Mouse (Mus musculus) kidney, postnatal 10 days (tissue): ENCODE measurements around the gene Iqck.

Source experiments
- DNase-seq: peaks from one replicate; pipeline ENCODE4 v3.0.0; 2021; ENCODE audit warnings: mixed read lengths

The Iqck gene

DNA sequence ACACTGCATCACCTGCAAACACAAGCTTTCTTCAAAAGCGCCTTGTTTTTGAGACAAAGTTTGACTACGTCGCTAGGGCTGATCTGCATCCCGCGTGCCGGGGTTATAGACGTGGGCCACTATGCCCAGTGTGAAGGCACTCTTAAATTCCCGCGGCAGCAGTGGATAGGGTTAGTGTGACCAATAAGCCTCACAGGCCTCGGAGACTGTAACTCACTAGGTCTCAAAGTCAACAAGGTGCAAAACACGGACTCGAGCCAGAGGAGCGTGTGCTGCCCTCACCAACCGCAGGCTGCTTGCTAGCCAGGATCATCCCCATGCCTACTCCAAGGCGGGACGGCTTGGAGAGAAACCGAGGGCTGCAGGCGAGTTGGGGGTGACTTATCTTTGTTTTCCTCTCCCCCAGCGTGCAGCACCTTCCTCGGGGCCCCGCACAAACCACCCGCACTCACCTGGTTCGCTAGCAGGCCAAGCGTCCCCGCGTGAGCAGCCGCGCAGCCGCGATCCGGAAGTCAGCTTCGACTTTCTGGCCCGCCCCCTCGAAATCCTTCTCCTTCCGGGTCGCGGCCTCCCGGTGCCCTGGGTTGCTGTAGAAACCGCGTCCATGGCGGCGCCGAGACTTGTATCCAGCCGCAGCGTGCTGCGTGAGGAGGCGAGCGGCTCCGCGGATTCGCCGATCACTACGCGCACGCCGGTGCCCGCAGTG is at the start of gene Iqck:
TSS of gene Iqck (plus strand) at position 582 of the 706 bp plus-strand sequence.
- DNase-seq: peak; percentile 96

DNA sequence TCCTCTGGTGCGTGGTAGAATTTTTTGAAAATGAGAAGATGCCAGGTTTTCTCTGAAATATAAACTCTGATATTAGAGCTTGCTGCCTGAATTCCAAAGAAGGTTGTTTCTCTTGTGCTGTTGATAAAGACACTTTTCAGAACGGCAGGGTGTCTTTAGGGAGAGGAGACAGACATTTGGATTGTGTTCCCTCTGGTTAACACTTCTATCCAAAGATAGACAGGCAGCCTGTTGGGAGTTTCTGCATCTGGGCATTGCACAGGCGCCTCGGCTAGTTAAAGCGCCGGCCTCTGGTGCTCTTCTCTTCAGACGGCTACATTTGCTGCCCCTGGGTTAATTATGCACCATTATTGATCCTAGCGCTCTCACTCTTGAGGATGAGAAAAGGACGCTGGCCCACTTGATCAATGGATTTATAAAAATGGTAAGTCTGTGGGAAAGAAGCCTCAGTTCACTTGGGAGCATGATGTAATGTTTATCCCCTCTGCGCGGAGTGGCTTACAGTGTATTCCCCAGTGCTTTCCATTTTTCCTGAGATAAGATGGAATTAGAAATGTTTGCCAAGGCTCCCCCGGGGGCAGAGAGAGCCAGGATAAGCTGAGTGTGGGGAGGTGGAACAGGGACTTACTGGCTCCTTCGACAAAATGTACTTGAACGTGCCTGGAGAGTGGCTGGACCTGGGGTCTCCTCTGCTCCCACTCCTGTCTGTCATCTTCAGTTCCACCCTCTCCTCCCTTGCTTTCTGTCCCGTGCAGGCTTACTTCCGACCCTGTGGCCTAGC is 48.7 kb upstream of the Iqck start:
- DNase-seq: no peak

DNA sequence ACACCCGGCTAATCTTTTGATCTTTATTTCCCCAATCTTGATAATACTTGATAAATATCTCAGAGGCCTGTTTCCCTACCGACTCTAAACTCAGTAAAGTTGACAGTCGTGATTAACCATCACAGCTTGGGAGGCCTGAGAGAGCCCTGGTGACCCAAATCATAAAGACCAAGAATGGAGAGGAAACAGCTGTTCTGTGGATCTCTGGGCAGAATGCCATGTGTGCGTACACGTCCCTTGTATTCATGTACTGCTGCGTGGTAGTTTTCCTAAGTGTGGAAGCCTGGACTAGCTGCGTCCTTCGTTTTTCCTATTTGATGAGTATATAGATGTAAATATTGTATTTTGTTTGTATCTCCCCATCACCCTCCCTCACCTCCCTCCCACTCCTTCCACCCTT is 47.7 kb upstream of the Iqck start:
- DNase-seq: peak; percentile 84

DNA sequence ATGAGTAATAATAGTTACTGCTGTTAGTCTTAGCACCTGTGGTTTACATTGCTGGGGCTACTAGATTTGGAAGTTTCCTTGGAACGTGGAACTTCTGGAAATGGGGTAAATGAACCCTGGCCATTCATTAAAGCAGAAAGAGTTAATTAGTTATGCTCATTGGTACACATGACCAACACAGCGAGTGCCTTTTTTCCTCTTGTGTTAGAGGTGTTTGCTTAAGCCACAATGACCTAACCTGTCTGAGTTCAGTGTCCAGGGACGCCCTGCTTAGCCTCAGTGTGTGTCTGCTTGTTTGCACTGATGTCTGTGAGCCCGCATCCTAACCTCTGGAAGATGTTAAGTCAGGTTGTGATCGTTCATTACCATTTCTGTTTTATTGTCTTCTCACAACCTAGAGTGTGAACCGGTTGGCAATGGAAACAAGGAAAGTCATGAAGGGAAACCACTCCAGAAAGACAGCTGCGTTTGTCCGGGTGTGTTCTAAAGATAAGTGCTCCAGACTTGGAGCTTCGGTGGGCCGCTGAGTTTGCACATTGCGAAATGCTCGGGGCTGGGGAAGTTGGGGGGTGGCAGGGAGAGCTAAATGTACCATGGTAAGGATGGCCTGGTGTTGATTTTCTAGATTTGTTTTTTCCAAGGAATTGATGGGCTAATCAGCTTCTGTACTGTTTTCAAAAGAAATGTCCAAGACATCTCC is 44.0 kb upstream of the Iqck start:
- no peak for DNase-seq

DNA sequence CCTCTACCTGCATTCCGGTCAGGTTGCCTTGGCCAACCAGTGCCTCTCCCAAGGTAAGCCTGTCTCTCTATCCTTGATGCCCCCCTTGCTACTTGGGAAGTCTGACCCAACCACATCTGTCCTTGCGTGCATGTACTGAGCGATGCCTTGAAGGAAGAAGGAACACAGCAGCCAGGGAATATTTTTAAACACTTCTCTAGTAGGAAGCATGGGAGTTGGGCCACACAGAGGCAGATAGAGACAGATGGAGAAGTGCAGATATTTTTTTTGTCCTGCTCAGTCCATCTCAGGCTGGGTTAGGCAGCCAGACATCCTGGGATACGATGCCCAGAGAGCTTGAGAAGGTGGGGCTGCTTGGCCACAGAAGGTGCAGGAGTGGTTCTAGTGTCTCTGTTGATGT is 42.0 kb upstream of the Iqck start:
- no peak for DNase-seq

DNA sequence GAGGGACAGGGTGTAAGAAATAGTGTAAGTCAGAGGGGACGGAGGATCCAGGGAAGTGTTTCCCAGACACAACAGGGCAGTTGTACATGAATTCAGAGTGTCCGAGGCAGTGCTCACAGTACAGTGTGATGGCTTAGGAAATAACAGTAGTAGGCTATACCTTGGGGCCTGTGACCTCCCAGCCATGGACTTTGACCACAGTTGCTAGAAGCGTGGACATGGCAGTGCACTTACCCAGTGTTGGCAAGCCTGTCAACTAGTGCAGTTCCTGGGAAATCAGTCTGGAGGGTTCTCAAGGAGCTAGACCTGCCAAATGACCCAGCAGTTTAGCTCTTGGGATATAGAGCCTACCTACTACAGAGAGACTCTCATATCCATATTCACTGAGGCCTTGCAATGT is 39.3 kb upstream of the Iqck start:
- no peak for DNase-seq

DNA sequence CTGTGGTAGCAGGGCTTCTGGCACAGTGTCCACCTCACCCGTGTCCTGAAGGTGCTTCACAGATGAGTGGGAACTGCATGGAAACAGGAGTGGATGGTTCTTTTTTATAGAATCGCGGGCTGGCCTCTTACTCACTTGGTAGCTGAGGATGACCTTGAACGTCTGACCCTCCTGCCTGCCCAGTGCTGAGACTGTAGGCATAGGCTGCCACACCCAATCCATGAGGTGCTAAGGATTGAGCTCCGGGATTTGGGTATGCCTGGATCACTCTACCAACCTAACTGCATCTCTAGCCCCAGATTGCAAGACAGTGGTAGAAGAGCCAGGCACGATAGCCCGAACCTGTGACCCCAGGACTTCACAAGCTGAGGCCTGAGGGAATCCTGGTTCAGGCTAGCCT is 37.8 kb upstream of the Iqck start:
- DNase-seq: no peak

DNA sequence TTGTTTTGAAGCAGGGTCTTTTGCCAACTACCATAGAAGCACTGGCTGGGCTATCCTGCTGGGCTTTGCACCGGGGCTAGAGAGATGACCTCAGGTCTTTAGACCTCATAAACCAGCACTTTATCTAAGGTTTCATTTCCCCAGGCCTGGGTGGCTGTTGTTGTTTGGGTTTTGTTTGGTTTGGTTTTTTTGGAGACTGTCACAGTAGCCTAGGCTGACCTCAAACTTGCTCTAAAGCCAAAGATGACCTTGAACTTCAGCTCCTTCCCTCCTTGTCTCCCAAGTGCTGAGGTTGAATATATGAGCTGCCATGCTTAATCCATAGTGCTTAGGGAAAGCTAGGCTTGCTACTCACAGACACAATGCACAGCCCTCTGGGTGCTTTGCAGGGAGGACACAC is 35.9 kb upstream of the Iqck start:
- no peak for DNase-seq

DNA sequence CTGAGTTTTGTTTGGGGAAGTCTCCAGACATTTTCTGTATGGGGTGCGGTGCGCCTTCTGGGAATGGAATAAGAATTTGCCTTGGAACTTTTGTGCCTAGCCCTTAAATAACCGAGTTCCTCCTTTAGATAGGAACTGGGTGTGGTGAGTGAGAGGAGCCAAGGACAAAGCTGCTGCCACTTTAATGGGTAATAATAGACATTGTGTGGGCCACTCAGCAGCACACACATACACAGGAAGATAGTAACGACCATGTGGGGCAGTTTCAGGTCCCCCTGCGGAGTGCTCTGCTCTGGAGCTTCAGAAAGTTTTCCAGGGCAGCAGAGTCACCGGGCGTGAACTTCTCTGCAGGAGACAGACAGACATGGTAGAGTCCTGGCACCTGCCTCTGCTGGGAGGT is 34.2 kb upstream of the Iqck start:
- DNase-seq: no peak

DNA sequence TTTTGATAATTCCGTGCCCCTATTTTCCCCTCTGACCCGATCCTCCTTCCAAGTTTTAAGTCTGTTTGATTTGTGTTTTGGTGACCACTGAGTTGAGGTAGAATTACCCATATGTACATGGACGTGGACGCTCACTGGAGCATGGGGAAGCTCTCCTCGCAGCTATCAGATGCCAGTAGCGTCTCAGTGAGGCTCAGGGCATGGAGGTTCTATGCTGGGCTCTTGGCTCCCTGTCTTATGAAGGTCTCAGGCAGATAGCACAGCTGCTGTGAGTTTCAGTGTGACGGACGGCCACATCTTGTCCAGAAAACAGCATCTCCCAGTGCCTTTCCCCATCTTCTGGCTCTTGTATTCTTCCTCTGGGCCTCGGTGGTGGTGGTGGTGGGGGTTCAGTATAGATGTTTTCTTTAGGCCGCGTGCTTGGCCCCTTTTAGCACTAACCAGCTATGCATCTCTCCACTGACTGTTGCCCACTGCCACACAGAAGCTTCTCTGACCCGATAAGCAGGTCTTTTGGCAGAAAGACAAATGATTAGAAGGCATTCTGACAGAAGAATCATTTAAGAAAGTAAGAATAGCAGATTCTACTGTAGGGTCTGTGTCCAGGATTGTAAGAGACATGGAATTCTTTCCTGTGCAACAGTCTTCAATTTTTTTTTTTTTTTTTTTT is 33.5 kb upstream of the Iqck start:
- no peak for DNase-seq

DNA sequence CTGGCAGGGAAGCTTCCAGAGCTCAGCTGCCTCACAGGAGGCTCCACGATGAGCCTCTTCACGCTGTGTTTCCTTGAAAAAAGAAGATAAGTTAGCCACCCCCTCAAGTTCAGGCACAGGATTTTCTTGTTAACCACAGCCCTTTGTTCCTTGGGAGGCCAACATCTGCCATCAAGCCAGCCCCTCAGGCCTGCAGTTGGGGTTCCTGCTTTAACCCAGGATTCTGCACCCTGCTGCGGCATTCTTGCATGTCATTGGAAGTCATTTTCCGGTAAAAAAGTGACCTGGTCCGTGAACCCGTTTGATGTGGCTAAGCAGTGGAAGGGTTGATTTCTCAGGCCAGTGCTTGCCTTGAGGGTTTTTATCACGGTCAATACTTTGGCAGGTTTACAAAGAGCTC is 31.1 kb upstream of the Iqck start:
- no peak for DNase-seq

DNA sequence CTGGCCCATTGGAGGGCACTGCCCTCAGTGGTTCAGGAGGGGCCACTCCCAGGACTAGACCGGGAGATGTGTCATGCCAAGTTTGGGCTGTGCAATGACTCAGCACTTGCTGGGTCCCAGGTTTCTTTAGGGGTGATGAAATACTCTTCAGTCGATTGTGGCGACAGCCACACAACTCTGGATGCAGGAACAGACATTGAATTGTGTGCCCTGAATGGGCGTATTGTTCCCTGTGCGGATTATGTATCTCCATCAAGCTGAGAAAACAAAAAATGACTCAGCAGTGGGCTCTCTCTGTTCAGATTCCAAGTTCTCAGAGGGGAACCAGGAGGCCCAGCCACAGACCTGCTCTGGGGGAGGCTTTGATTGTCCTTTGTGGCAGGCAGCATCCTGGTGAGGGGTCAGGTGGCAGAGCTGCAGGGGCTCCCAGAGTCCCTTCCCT is 27.6 kb upstream of the Iqck start:
- DNase-seq: no peak

DNA sequence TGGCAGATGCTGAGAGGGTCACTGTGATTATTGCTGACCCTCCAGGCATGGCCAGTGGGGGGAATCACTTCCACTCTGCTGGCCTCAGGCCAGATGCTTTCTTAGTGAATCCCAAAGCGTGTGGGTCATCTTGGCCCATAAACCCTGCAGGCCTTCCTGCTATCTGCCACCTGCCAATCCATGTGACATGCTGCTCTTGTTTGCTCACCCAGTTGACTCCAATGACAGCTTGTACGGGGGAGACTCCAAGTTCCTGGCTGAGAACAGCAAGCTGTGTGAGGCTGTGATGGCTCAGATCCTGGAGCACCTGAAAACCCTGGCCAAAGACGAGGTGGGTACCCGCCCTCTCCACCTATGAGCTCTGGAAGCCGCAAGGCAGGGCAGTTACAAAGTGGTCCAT is 17.7 kb upstream of the Iqck start:
- no peak for DNase-seq

DNA sequence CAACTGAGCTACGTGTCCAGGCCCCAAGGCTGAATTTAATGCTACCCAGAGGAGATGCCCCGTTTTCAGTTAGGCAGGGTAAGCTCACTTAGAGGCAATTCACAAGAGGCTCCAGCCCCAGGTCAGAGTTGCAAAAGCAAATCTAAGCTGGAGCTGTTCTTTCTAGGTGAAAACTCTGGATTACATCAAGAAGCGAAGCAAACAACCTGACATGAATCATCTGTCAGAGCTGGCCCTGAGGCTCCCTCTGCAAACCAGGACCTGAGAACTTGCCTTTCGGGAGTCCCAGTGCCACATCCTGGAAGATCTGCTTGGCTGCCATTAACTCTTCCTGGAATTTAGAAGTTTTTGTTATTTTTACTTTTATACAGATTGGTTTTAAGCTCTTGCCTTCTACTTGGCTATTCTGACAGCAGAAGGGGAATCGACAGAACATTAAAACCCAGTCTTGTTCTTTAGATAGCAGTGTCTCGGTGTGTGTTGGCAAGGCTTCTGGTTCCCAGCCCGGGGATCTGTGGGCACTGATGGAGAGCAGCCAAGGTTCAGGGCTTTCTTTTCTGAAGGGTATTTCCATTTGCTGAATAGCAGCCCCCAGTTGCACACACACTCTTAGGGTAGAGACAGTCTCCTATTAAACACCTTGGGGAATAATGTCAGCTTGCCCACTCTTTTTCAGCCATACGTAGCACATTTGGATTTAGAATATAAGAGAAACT is 14.4 kb upstream of the Iqck start:
- DNase-seq: no peak

DNA sequence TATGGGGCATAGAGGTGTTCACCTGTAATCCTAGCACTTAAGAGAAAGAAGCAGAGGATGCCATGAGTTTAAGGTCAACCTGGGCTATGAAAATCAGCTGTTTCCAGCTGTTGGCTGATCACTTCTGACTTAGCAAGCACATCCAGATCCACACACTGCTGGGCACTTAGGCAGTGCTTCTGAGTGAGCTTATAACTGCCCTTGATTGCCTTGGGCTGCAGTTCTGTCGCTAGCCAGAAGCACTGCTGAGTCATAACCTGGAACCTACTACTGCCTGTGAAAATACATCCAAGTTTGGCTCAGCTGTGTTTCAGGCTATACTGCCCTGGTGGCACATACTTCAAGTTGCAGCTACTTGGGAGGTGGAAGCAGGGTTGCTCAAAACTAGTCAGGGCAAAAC is 13.8 kb upstream of the Iqck start:
- DNase-seq: no peak

DNA sequence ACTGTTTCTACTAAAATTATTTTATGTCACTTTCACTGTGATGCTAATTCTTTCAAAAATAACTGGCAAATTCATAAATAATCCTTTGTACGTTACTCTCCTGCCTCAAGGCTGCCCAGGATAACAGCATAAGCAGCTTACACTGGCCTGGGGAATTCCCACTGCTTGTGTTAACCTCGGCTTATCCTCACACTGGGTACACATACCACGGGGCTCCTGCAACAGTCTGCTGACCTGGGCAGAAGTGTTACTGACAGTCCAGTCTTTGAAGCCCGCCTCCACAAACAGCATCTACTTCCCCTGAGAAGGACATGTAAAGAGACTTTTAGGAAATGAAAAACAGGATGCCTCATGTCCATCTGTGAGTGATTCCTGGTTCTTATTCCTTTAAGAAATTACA is 12.6 kb upstream of the Iqck start:
- no peak for DNase-seq

DNA sequence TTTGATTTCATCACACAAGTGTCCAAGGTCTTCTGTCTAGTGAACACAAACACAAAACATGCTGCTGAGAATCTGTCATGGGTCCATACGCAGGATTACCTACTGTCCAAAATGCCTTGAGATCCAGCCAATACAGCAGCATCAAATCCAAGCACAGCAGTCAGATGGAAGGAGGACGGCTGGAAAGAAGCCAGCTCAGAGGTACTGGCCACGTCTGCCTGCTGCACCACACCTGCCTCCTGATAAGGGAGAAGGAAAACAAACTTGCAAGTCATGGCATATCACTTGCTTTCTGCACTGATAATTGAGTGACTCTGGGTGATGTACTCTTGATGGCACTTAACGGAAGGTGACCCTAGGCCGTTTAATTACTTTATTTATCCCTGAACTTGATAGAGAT is 10.4 kb upstream of the Iqck start:
- no peak for DNase-seq

DNA sequence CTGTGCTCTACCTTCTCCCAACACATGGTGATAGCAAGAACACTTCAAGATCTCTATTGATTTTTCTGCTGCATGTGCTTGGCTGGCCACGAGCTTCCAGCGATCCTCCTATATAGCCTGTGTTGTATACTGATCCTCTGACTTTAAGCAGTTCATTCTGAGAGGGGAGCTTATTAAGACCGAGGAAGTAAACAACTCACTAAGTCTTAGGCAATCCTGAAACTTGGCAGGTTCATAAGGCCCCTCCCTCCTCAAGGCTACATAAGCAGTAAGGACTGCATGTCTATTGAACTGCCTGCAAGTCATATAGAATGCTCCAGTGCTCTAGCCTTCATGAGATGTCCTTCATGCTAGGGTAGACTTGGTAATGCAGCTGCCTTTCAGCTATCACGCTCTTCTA is 9.2 kb upstream of the Iqck start:
- DNase-seq: no peak

DNA sequence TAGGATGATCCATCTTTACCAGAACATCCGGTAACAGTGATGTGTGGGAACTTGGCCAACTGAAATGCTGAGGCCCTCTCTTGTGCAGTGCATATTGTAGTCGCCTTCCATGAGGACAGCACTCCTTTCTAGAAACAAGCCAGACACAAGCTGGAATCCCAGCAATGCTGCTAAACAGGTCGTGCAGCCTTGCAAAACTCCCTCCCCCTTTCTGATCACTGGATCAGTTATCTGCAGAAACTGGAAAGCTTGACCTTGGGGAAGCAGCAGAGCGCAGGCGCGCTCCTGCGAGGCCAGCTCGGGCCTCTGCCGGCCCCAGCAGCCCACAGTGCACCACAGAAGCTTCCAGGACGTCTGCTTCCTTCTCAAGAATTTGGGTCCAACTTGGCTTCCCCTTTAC is 6.8 kb upstream of the Iqck start:
- DNase-seq: peak; percentile 68

DNA sequence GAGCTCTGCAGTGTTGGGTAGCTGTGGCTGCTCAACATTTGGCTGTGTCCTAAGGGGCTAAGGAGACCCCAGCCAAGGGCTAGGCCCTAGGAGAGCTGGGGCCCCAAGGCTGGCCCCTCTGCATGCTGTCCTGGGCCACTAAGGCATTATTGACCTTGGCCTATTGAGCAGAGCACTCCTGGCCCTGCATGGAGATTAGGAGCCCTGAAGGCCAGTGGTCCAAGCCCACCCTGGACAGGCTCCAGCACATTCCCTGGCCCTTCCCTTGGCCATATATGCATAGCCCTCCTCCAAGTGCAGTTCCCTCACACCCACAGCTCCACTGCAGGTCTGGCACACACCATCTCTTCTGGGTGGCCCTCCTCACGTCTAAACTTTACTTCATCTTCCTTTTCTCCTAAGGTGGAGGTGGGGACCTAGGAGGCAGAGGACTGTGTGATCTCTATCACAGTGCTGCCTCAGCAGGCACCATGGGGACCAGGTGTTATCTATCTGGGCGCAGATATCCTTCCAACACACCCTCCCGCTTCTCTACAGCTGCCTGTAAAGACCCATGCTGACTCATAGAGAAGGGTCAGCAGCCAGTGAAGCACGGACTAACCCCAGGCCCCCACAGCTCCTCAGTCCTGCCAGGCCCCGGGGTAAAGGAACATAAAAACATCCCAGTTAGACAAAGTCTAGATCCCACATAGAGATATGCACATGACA is 5.9 kb upstream of the Iqck start:
- no peak for DNase-seq

DNA sequence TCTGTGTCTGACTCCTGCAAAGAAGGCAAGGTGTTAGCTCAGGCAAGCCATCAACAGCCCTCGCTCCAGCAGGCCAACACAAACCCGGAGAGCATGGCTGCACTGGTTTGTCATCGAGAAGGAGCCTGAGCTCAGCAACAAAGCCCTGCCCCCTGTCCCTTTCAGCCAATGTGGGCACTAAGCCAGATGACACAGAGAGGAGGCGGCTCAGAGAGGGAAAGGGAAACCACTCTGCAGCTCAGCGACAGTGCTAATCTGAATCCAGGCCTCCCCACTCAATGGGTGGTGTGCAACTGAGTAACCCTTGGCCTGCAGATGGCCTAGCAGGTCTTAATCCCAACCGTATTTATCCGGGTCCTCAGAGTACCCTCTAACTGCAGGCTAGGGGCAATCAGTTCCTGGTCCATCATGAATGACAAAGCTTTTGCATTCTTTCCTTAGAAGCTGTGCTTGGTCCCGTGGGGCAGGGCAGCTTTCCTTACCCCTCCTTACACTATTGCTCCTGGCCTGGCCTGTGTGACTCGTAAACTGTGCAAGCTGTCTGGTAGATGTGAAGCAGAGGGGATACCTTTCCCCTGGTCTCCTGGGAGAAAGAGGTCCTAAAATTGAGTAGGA is 4.8 kb upstream of the Iqck start:
- DNase-seq: peak; percentile 33

DNA sequence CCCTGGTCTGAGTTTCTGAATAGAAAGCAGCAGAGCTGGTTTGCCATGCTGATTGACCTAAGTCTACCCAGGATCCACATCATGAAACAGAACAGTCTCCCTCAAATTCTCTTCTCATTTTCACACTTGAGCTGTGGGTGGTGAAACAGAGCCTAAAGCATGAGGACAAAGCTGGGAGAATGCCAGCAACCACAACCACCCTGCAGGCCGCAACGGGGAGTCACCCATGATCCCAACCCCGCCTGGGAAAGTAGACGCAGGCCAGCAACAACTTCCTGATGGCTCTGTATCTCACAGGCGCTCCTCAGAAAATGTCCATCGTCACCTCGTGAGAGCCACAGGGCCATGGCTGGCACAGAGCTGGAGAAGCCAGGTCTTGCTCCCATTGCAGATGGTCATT is 4.0 kb upstream of the Iqck start:
- peak; percentile 33 for DNase-seq
